Mouse (Mus musculus) C2C12 (cell line): Measurements from ENCODE around the gene Cabin1. TPM values are rescaled to one million over a fixed set of nuclear protein-coding genes. Genes with fewer than 3 reads are reported as not detected.
A peak's percentile ranks its signal among the peaks of the same experiment; 100 is the strongest.

ENCODE experiments used
- H3K27me3 ChIP-seq: one replicate; pipeline ENCODE4 v1.6.1; 2011; ENCODE audit not compliant: control insufficient read depth, insufficient read depth, insufficient read length
- H3K36me3 ChIP-seq: one replicate; pipeline ENCODE4 v1.6.1; 2011; ENCODE audit not compliant: control insufficient read depth, insufficient read depth
- H3K4me3 ChIP-seq: one replicate; pipeline ENCODE4 v1.5.1; 2011; ENCODE audit warnings: mild to moderate bottlenecking, control low read depth; ENCODE audit not compliant: poor library complexity, insufficient read depth, severe bottlenecking
- H3K79me2 ChIP-seq: one replicate; pipeline ENCODE4 v1.6.1; 2011; ENCODE audit not compliant: control insufficient read depth, insufficient read depth
- H3K79me3 ChIP-seq: one replicate; pipeline ENCODE4 v1.6.1; 2011; ENCODE audit warnings: low read depth, control low read depth
- H3ac ChIP-seq: one replicate; pipeline ENCODE3; 2011; ENCODE audit warnings: low read depth; ENCODE audit not compliant: control insufficient read depth, insufficient read length
- CEBPB ChIP-seq: IDR thresholded peaks from one replicate; pipeline ENCODE4 v1.6.1; 2011; ENCODE audit warnings: low read depth, mild to moderate bottlenecking, control low read depth, moderate library complexity
- CTCF ChIP-seq: IDR thresholded peaks from one replicate; pipeline ENCODE4 v1.5.1; 2011; ENCODE audit not compliant: control insufficient read depth, insufficient read depth, insufficient read length
- FOSL1 ChIP-seq: IDR thresholded peaks from one replicate; pipeline ENCODE4 v1.8.0; 2011; ENCODE audit warnings: mild to moderate bottlenecking, low read length; ENCODE audit not compliant: poor library complexity, insufficient read depth, severe bottlenecking
- MAX ChIP-seq: IDR thresholded peaks from one replicate; pipeline ENCODE4 v1.6.1; 2011; ENCODE audit warnings: mild to moderate bottlenecking, control low read depth
- MYOD1 ChIP-seq: IDR thresholded peaks from one replicate; pipeline ENCODE4 v1.6.1; 2011; ENCODE audit warnings: low read depth; ENCODE audit not compliant: control insufficient read depth, insufficient read length
- MYOG ChIP-seq: IDR thresholded peaks from one replicate; pipeline ENCODE4 v1.6.1; 2011; ENCODE audit not compliant: control insufficient read depth, insufficient read length; ENCODE audit errors: extremely low read depth
- USF1 ChIP-seq: IDR thresholded peaks from one replicate; pipeline ENCODE4 v1.6.1; 2011; ENCODE audit warnings: low read depth, mild to moderate bottlenecking, control low read depth, moderate library complexity
- polyA plus RNA-seq: library from polyadenylated mRNA; unstranded; fragments of >200 nt; fragmentation: generic; extraction: Trizol; gene quantifications from one replicate; pipeline ENCODE4 v1.2.1, GENCODE M21; 2012; ENCODE audit warnings: missing spikeins

Cabin1 gene
- polyA plus RNA-seq, 1 experiment: 24.5 TPM

- no peak for TF ChIP-seq CEBPB
- peak; percentile 10 for TF ChIP-seq CTCF
- H3ac ChIP-seq: peak overlapping the region; percentile 51
- H3K79me3 ChIP-seq: peaks cover 40% of the 10 kb centered on the region
These were observed 655 bp upstream of the Cabin1 start for GRCm38 (mm10) chr10:75764519-75765473.

GRCm38 (mm10) chr10:75762413-75762812, 1.7 kb downstream of the Cabin1 start:
- Histone ChIP-seq H3K36me3 (peaks cover 27% of the 10 kb centered on the region), H3K4me3 (no peak overlapping the region), H3ac (no peak overlapping the region), H3K27me3 (no peaks in the 10 kb centered on the region), H3K79me2 (peaks cover 60% of the 10 kb centered on the region), H3K79me3 (peaks cover 54% of the 10 kb centered on the region)
- no peak for TF ChIP-seq CEBPB
- no peak for TF ChIP-seq MAX
- TF ChIP-seq FOSL1: no peak
- no peak for TF ChIP-seq CTCF
- TF ChIP-seq MYOD1: no peak
- no peak for TF ChIP-seq USF1
- no peak for TF ChIP-seq MYOG

More at GRCm38 (mm10) chr10:75764519-75765473, 655 bp upstream of the Cabin1 start:
- Histone ChIP-seq H3K36me3 (peaks cover 11% of the 10 kb centered on the region), H3K27me3 (no peaks in the 10 kb centered on the region), H3K4me3 (peak overlapping the region; percentile 93), H3K79me2 (peaks cover 44% of the 10 kb centered on the region)

GRCm38 (mm10) chr10:75760311-75760710, 3.8 kb downstream of the Cabin1 start:
- peaks cover 39% of the 10 kb centered on the region for H3K36me3 ChIP-seq
- H3K79me2 ChIP-seq: peaks cover 70% of the 10 kb centered on the region
- no peak overlapping the region for H3ac ChIP-seq
- peaks cover 54% of the 10 kb centered on the region for H3K79me3 ChIP-seq
- TF ChIP-seq USF1 (no peak), CTCF (no peak), MYOG (no peak), CEBPB (no peak), FOSL1 (no peak)
- no peak overlapping the region for H3K4me3 ChIP-seq
- no peaks in the 10 kb centered on the region for H3K27me3 ChIP-seq

GRCm38 (mm10) chr10:75756719-75757118, 7.4 kb downstream of the Cabin1 start:
- no peak for TF ChIP-seq USF1
- no peak for TF ChIP-seq CTCF
- no peak for TF ChIP-seq MYOD1
- TF ChIP-seq MAX: no peak
- no peak for TF ChIP-seq MYOG
- no peak for TF ChIP-seq CEBPB
- no peak for TF ChIP-seq FOSL1
- Histone ChIP-seq H3K27me3 (no peaks in the 10 kb centered on the region), H3K79me3 (peaks cover 33% of the 10 kb centered on the region), H3K36me3 (peaks cover 67% of the 10 kb centered on the region), H3ac (no peak overlapping the region), H3K4me3 (no peak overlapping the region), H3K79me2 (peaks cover 45% of the 10 kb centered on the region)

- H3K36me3 ChIP-seq: peaks cover 77% of the 10 kb centered on the region
- no peak overlapping the region for H3ac ChIP-seq
- no peaks in the 10 kb centered on the region for H3K79me3 ChIP-seq
- no peaks in the 10 kb centered on the region for H3K27me3 ChIP-seq
- no peak overlapping the region for H3K4me3 ChIP-seq
- peak; percentile 74 for TF ChIP-seq CTCF
- TF ChIP-seq FOSL1: no peak
- no peaks in the 10 kb centered on the region for H3K79me2 ChIP-seq
These were observed 20.1 kb downstream of the Cabin1 start for GRCm38 (mm10) chr10:75744017-75744416.

GRCm38 (mm10) chr10:75743369-75743768, 20.8 kb downstream of the Cabin1 start:
- Histone ChIP-seq H3K27me3 (no peaks in the 10 kb centered on the region), H3K79me2 (no peaks in the 10 kb centered on the region), H3K36me3 (peaks cover 76% of the 10 kb centered on the region), H3K79me3 (no peaks in the 10 kb centered on the region), H3ac (no peak overlapping the region), H3K4me3 (no peak overlapping the region)
- TF ChIP-seq CTCF (no peak), CEBPB (no peak), MYOD1 (no peak)
